Mouse (Mus musculus) frontal cortex, adult 2 months (tissue): ENCODE results near the gene Spata21. TPM values are rescaled to one million over a fixed set of nuclear protein-coding genes. Genes with fewer than 3 reads are reported as not detected.

Source experiments
- DNase-seq, 2 experiments: peaks; one replicate each; pipeline ENCODE4 v3.0.0; 2022; ENCODE audit warnings: low spot score in 1 of 2; ENCODE audit errors: extremely low spot score in 1 of 2
- polyA plus RNA-seq: library from polyadenylated mRNA; depleted of rRNA; stranded (reverse); fragments of >200 nt; gene quantifications from 2 replicates; pipeline ENCODE4 v1.2.3, GENCODE M21; 2012; rRNA removed

Spata21 gene
- polyA plus RNA-seq, 1 experiment = 0.50 TPM

DNA sequence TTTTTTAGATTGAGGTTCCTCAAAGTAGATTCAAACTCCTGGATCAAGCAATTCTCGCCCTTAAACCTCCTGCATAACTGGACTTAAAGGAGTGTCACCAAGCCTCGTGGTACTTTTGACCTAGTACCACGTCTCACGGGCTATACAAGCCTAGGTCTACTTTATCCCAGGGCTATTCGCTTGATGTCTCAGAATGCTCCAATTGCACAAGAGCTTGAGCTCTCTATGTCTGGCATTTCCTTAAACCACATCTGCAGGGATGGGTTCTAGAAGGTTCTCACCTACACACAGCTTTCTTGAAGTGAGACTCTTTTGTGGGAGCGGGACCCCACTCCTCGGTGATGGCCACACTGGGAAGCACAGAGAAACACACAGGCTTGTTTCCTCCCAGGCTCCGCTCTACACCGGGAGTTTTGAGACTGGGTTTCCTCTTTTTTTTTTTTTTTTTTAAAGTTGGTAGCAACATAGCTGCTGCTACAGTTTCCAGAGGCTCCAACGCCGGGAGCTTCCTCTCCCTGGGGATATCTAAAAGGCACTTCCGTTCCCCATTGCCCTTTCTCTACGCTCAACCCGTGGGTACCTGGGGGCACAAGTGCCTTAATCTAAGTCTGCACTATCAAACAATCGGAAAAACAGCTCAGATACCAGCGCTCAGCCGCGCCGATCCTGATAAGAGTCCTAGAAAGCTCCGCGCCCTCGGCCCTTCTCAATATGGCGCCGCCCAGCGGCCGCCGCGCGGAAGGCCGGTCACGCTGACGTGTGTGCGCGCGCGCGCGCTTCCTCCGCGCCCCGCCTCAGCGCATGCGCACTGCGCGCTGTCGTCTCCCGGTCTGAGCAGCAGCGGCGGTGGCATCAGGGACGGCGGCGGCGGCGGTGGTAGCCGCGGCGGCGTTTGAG lies 59.2 kb downstream of the Spata21 start, which contains the start of gene Fbxo42:
Gene Fbxo42 (plus strand): TSS at position 802 of the 897 bp plus-strand sequence.
- DNase-seq = peak; percentile 77 to 95

DNA sequence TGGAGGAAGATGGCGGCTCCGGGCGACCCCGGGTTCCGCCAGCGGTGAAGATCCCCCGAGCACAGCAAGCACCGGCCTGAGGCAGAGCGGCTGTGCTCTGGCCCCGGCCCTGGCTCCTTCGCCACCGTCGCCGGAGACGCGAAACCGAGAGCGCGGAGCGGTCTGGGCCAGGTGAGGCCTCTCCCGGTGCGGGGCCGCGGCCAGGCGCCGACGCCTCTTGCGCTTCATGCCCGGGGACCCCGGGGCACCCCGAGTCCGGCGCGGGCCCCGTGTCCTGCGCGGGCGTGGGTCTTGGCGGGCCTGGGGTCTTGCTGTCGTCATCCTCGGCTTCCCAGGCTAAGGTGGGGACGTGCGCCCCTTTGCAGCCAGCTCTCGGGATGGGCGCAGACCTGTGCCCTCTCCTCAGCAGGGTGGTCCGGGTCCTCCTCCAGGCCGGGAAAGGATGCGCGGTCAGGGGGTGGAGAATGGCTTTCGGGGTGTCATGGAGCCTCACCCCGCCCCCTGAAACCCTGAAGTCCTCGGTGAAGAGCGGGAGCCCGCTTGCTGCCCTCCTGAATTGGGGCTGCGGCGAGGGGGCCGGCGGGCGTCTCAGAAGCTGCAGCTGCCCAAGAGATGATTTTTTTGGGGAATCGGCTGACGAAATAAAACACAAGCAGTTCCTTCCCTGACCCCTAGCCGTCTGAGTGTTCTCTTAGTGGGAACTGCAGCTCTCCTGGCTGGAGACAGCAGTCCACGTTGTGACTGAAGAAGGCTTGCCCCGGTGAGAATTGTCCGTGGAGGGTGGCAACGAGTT lies 60.1 kb downstream of the Spata21 start:
- DNase-seq = no peak

DNA sequence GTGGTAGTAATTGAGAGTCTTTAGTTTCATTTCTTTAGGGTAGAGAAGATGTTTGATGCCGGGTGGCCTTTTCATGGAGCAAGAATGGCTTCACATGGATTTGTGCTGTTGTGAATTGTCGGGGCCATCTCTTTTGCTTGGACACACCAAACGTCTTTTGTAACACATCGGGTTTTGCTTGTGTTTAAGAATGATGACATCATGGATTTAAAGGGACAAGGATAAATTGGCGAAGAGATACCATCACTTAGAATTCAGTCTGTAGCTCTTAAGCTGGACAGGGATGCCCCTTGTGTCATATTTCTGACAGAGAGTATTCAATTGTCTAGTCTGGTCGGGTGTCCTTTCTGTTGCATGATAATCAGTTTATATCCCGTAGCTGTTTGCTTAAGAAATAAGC lies 61.0 kb downstream of the Spata21 start:
- DNase-seq = no peak

- no peak for DNase-seq
Measured at GRCm38 (mm10) chr4:141157485-141157884, 69.4 kb downstream of the Spata21 start.

DNA sequence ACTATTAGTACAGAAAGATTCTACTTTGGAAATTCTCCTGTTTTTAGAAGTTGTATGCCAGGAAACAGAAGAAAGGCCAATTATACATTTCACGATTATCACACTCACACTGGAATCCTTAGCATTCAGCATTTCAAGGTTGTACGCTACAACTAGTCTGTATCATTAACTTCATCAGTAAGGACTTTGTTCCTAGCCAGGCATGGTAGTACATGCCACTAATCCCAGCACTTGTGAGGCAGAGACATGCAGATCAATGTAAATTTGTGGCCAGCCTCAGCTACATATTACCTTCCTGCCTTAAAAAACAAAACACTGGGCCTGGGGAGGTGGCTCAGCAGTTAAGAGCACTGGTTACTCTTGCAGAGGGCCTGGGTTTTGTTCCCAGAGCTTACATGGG lies 70.5 kb downstream of the Spata21 start:
- no peak for DNase-seq

DNA sequence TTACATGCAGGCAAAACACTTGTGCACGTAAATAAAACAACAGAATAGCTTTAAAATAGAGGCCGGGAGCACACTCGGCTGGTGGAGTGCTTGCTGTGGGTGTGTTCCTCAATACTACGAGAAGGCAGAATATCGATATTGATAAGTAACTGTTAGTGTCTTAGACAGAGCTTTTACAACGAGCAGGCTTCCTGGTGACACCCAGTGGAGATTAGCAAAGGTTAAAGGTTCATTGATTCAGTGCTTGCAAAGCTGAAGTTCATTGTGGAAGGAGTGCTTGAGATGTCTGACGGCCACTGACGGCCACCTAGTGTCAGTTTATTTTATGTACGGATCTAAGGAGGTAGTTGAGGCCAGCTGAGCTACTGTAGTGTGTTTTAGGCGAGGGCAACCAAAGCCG lies 71.0 kb downstream of the Spata21 start:
- no peak for DNase-seq

DNA sequence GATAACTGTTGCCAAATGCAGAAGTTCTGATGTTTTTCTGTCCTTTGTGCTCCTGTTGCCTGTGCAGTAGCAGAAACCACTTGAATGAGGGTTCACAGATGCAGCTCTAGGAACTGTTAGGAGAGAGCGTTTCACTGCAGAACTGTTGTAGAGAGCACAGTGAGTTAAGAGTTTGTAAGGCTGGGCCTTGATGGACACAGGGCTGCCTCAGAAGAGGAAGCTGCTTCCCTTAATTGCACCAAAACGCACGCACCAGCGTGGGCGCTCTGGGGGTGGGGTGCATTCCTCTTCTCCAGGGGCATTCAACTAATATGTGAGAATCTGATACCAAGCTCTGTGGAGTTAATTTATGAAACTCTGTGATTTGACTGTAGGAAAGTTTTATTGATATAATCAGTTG lies 71.5 kb downstream of the Spata21 start:
- no peak for DNase-seq

GRCm38 (mm10) chr4:141160193-141160592 lies 72.1 kb downstream of the Spata21 start:
- no peak for DNase-seq

GRCm38 (mm10) chr4:141161699-141162208 lies 73.6 kb downstream of the Spata21 start:
- DNase-seq = no peak

Other genes with a start within 250 kb of the Spata21 start
- gene Padi1, start 242.6 kb upstream of the Spata21 start, polyA plus RNA-seq = 0.48 and 0.76 TPM in 2 replicates
- 12.2 and 13.0 TPM in 2 replicates for gene Padi2, start 182.0 kb upstream of the Spata21 start, polyA plus RNA-seq
- 282 and 283 TPM in 2 replicates for gene Sdhb, start 127.1 kb upstream of the Spata21 start, polyA plus RNA-seq
- 176 and 177 TPM in 2 replicates for gene Atp13a2, start 101.5 kb upstream of the Spata21 start, polyA plus RNA-seq
- 8.8 and 9.5 TPM in 2 replicates for gene Mfap2, start 77.9 kb upstream of the Spata21 start, polyA plus RNA-seq
- gene Crocc, start 27.8 kb upstream of the Spata21 start, polyA plus RNA-seq = 70.4 and 80.2 TPM in 2 replicates
- 55.7 and 60.3 TPM in 2 replicates for gene Necap2, start 10.0 kb upstream of the Spata21 start, polyA plus RNA-seq
- gene Szrd1, start 51.4 kb downstream of the Spata21 start, polyA plus RNA-seq = 22.3 and 23.0 TPM in 2 replicates
- 20.9 and 21.0 TPM in 2 replicates for gene Fbxo42, start 59.6 kb downstream of the Spata21 start, polyA plus RNA-seq
- 3.4 and 3.8 TPM in 2 replicates for gene Rsg1, start 125.6 kb downstream of the Spata21 start, polyA plus RNA-seq
- 10.4 and 11.8 TPM in 2 replicates for gene Arhgef19, start 151.2 kb downstream of the Spata21 start, polyA plus RNA-seq
- 2.3 and 2.6 TPM in 2 replicates for gene Epha2, start 212.9 kb downstream of the Spata21 start, polyA plus RNA-seq